Mouse (Mus musculus) embryonic facial prominence, embryonic 14.5 days (tissue): ENCODE data around the gene Tcp11. TPM values are rescaled to one million over a fixed set of nuclear protein-coding genes. Genes with fewer than 3 reads are reported as not detected.

ENCODE experiments used
- ATAC-seq: fragments of 200-750 bp; cut with Nextera tagmentation; 2 replicates; pipeline ENCODE4 v1.8.0; 2017; ENCODE audit warnings: low read depth, moderate number of reproducible peaks, moderate TSS enrichment
- DNase-seq: peaks from one replicate; pipeline ENCODE4 v3.0.0-alpha.2; 2015; ENCODE audit warnings: low spot score
- H3K27ac ChIP-seq: fragments of 300-500 bp; sonication (generic); replicated peaks from 2 replicates; pipeline ENCODE4 v1.5.1; 2014; ENCODE audit warnings: low read depth, mild to moderate bottlenecking, low read length, moderate library complexity
- H3K27me3 ChIP-seq: fragments of 300-500 bp; sonication (generic); replicated peaks from 2 replicates; pipeline ENCODE4 v1.6.1; 2014; ENCODE audit warnings: low read length; ENCODE audit not compliant: control insufficient read depth, insufficient read depth
- H3K36me3 ChIP-seq: fragments of 300-500 bp; sonication (generic); 2 replicates; pipeline ENCODE4 v1.6.1; 2014; ENCODE audit warnings: low read length, mixed read lengths; ENCODE audit not compliant: control insufficient read depth, insufficient read depth
- H3K4me1 ChIP-seq: fragments of 300-500 bp; sonication (generic); 2 replicates; pipeline ENCODE4 v1.6.1; 2014; ENCODE audit warnings: antibody characterized with exemption, low read length; ENCODE audit not compliant: control insufficient read depth, insufficient read depth
- H3K4me2 ChIP-seq: fragments of 300-500 bp; sonication (generic); 2 replicates; pipeline ENCODE4 v1.6.1; 2014; ENCODE audit warnings: low read depth, mild to moderate bottlenecking, low read length, moderate library complexity, mixed read lengths
- H3K4me3 ChIP-seq: fragments of 300-500 bp; sonication (generic); 2 replicates; pipeline ENCODE4 v1.5.1; 2014; ENCODE audit warnings: low read depth, mild to moderate bottlenecking, low read length
- H3K9ac ChIP-seq: fragments of 300-500 bp; sonication (generic); 2 replicates; pipeline ENCODE4 v1.6.1; 2014; ENCODE audit warnings: low read depth, mild to moderate bottlenecking, low read length, moderate library complexity, mixed read lengths
- H3K9me3 ChIP-seq: fragments of 300-500 bp; sonication (generic); 2 replicates; pipeline ENCODE4 v1.6.1; 2016; ENCODE audit warnings: low read length; ENCODE audit not compliant: control insufficient read depth
- WGBS: fragments of 180-500 bp; shearing (Covaris S2); extraction: QIAGEN DNeasy Blood & Tissue Kit; methylation state at CpG from one replicate; pipeline ENCODE4 v1.1.7; 2014; 5-methylcytosine and 5-hydroxymethylcytosine counted together
- polyA plus RNA-seq: library from polyadenylated mRNA; unstranded; fragments of >200 nt; fragmentation: Nextera tagmentation; extraction: Ambion mirVana; gene quantifications from 2 replicates; pipeline ENCODE4 v1.2.1, GENCODE M21; 2014

The Tcp11 gene
- 1.4 and 2.4 TPM in 2 replicates for polyA plus RNA-seq

DNA sequence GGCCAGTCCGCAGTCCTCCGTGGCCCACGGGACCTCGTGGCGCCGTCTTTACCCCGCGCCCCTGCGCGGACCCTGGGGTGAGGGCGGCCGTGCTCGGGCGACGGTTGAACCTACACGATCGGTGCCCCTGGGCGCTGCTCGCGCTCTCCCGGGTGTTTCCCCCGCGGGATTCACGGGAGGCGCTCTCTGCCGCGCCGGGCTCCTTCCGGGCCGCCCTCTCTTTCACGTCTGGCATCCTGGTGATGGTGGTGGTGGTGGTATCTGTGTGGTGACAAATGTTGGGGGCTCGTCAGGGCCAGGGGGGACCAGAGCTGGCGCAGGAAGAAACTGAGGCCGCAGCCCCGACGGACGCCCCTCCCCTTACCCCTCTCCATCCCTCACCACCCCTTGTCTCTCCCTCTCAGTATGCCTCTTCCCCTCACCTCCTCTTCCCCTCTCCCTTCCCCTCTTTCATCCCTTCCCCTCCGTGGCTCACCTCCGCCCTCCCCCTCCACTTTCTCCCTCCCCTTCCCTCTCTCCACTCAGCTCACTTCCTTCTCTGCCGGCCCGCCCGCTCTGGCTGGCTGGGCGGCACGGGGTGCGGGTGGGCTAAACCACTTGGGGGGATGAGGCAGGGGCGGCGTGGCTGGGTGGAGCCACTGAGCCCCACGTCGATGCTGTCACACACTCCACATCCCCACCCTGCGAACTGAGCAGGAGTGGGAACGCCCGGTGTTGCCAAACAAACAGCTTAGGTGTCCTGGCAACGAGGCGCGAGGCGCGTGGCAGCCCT is at the start of gene Tcp11:
Gene Tcp11 (minus strand): TSS at position 595 of the 772 bp plus-strand sequence.
- H3K4me1 ChIP-seq: 0 out of 2 replicates have a peak, but pooled peaks cover under 1% of the 10 kb centered on the region
- peak within 1 kb of the TSS; percentile 70 for H3K9ac ChIP-seq
- H3K9me3 ChIP-seq: no peaks in the 10 kb centered on the region
- no peaks in the 10 kb centered on the region for H3K36me3 ChIP-seq
- no peak within 1 kb of the TSS; the same call in 1 of the 2 replicates for H3K27ac ChIP-seq
- DNase-seq: peak; percentile 93
- no peaks in the 10 kb centered on the region for H3K27me3 ChIP-seq
- WGBS: under 1% methylated on average over 24 of the region's 57 CpGs
- H3K4me2 ChIP-seq: peak within 1 kb of the TSS; percentile 100
- H3K4me3 ChIP-seq: peak within 1 kb of the TSS; percentile 67
- peak; percentile 89 for ATAC-seq

DNA sequence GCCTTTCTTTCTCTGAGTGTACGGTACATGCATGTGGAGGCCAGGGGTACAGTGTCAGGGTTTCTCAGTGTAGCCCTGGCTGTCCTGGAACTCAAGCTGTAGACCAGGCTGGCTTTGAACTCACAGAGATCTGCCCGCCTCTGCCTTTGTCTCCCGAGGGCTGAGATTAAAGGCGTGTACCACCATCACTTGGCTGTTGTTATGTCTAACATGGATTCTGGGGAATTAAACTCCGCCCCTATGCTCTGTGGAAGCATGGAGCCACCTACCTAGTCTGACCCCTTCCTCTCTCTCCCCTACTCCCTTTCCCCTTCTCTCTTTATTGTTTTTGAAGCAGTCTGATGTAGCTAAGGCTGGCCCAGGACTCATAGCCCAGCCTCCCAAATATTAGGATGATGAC is 49.4 kb upstream of the Tcp11 start:
- Histone ChIP-seq H3K4me1 (no peaks in the 10 kb centered on the region), H3K27ac (no peak overlapping the region), H3K9ac (no peak overlapping the region), H3K4me2 (no peak overlapping the region), H3K9me3 (no peaks in the 10 kb centered on the region), H3K4me3 (no peak overlapping the region), H3K27me3 (no peaks in the 10 kb centered on the region), H3K36me3 (no peaks in the 10 kb centered on the region)
- no peak for ATAC-seq
- 85% methylated on average over 5 of the region's 5 CpGs for WGBS
- DNase-seq: no peak

- Histone ChIP-seq H3K27me3 (no peaks in the 10 kb centered on the region), H3K27ac (no peak overlapping the region)
Observed at GRCm38 (mm10) chr17:28124368-28124767, 43.9 kb upstream of the Tcp11 start.

GRCm38 (mm10) chr17:28123627-28124026 is 43.2 kb upstream of the Tcp11 start:
- Histone ChIP-seq H3K27me3 (no peaks in the 10 kb centered on the region), H3K27ac (peak overlapping the region; percentile 22; the same call in 1 of the 2 replicates), H3K4me3 (no peak overlapping the region), H3K4me1 (peaks cover 13% of the 10 kb centered on the region), H3K9ac (0 out of 2 replicates have a peak overlapping the region, but pooled peaks have one; percentile 3), H3K36me3 (no peaks in the 10 kb centered on the region), H3K9me3 (no peaks in the 10 kb centered on the region), H3K4me2 (no peak overlapping the region; the same call in 1 of the 2 replicates)
- ATAC-seq (peak; percentile 26; the same call in 1 of the 2 replicates), DNase-seq (no peak)
- 36% methylated on average over 7 of the region's 7 CpGs for WGBS

More at GRCm38 (mm10) chr17:28124368-28124767, 43.9 kb upstream of the Tcp11 start:
- Histone ChIP-seq H3K9me3 (no peaks in the 10 kb centered on the region), H3K4me2 (no peak overlapping the region), H3K4me3 (no peak overlapping the region), H3K4me1 (peaks cover 13% of the 10 kb centered on the region), H3K9ac (no peak overlapping the region), H3K36me3 (no peaks in the 10 kb centered on the region)
- DNase-seq: no peak
- WGBS: 43% methylated on average over 8 of the region's 8 CpGs
- ATAC-seq: 0 out of 2 replicates have a peak, but pooled peaks have one; percentile 30

DNA sequence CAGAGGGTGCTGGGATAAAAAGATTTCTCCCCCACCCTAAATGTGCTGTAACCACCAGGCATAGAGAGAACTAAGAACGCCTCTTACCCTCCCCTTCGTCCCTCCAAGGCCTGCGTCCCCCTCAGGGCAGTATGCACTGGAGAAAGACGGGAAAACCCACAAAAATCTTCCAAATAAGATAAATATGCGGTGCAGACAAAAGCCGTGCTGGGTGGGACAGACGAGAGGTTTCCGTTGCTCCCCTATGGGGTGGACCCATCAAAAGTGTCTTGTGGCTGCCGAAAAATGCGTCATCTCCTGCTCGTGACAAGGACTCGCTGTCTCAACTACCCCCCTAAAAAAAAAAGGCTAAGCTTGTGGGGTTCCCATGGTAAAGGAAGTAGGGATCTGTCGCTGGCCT is 42.5 kb upstream of the Tcp11 start:
- H3K4me2 ChIP-seq: no peak overlapping the region; the same call in 1 of the 2 replicates
- no peaks in the 10 kb centered on the region for H3K9me3 ChIP-seq
- 0 out of 2 replicates have a peak overlapping the region, but pooled peaks have one; percentile 22 for H3K27ac ChIP-seq
- H3K9ac ChIP-seq: 0 out of 2 replicates have a peak overlapping the region, but pooled peaks have one; percentile 3
- peak; percentile 63 for DNase-seq
- no peak for ATAC-seq
- H3K27me3 ChIP-seq: no peaks in the 10 kb centered on the region
- 29% methylated on average over 13 of the region's 13 CpGs for WGBS
- H3K36me3 ChIP-seq: no peaks in the 10 kb centered on the region
- peaks cover 13% of the 10 kb centered on the region for H3K4me1 ChIP-seq
- no peak overlapping the region for H3K4me3 ChIP-seq

- Histone ChIP-seq H3K27ac (no peak overlapping the region), H3K4me1 (peaks cover 13% of the 10 kb centered on the region), H3K9ac (no peak overlapping the region), H3K4me3 (no peak overlapping the region), H3K27me3 (no peaks in the 10 kb centered on the region), H3K9me3 (no peaks in the 10 kb centered on the region), H3K4me2 (no peak overlapping the region), H3K36me3 (no peaks in the 10 kb centered on the region)
- ATAC-seq (no peak), DNase-seq (no peak)
- WGBS: 75% methylated on average over 5 of the region's 5 CpGs
Observed at GRCm38 (mm10) chr17:28120460-28120859, 40.0 kb upstream of the Tcp11 start.

DNA sequence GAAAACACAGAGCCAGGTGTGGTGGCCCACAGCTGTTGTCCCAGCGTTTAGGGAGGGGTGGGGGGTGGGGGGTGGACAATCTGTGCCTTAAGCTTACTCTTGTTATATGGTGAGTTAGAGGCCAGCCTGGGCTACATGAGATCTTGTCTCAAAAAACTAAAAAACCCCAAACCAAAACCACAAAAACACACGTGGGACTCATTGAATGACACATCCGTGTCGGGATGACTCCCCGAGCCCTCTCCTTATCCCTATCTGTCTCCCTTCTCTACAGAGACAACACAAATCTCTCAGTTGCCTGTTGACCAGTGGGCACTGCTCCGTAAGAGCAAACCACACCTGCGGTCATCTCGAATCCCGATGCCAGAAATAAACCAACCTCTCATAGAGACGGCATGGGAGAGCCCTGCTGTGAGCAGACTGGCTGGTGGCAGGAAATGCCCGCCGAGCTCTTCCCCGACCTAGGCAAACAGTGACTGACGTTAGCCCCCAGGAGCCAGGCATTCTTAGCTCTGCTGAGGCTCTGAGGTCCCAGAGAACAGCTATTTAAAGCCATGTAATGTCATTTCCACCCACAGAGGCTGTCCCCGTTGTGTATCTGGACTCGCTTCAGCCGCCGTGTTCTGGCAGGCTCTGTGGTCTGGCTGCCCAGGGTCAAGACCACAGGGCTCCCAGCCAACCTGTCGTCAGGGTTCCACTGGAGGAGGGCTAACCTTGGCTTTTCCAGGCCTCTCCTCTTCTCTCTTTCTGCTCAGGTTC is 37.2 kb upstream of the Tcp11 start:
- DNase-seq: no peak
- Histone ChIP-seq H3K4me3 (no peak overlapping the region), H3K4me1 (peaks cover 7% of the 10 kb centered on the region; the same call in 1 of the 2 replicates), H3K9ac (no peak overlapping the region), H3K9me3 (no peaks in the 10 kb centered on the region), H3K36me3 (no peaks in the 10 kb centered on the region), H3K27me3 (no peaks in the 10 kb centered on the region), H3K27ac (no peak overlapping the region), H3K4me2 (no peak overlapping the region)
- ATAC-seq: 0 out of 2 replicates have a peak, but pooled peaks have one; percentile 26
- WGBS: 46% methylated on average over 19 of the region's 19 CpGs

- no peaks in the 10 kb centered on the region for H3K9me3 ChIP-seq
- no peaks in the 10 kb centered on the region for H3K36me3 ChIP-seq
- no peak overlapping the region for H3K4me3 ChIP-seq
- ATAC-seq: no peak
- WGBS: 84% methylated on average over 9 of the region's 9 CpGs
- 0 out of 2 replicates have a peak, but pooled peaks cover 5% of the 10 kb centered on the region for H3K4me1 ChIP-seq
- no peaks in the 10 kb centered on the region for H3K27me3 ChIP-seq
- no peak overlapping the region for H3K9ac ChIP-seq
- DNase-seq: no peak
- H3K27ac ChIP-seq: no peak overlapping the region
- no peak overlapping the region for H3K4me2 ChIP-seq
Observed at GRCm38 (mm10) chr17:28116335-28116734, 35.9 kb upstream of the Tcp11 start.
